Mouse (Mus musculus) ovary, postnatal 36 days (tissue): ENCODE results near the gene Mrpl58.
"Not testable (repeated sequence)": the region's sequence is repeated elsewhere in the genome, so short reads cannot be mapped to it uniquely, and the experiment has no call there.

Experiments
- DNase-seq: peaks from one replicate; pipeline ENCODE4 v3.0.0; 2022; ENCODE audit warnings: low spot score, mixed read lengths

Mrpl58 gene

GRCm38 (mm10) chr11:115427482-115428331 lies 24.2 kb downstream of the Mrpl58 start:
- peak; percentile 51 for DNase-seq

DNA sequence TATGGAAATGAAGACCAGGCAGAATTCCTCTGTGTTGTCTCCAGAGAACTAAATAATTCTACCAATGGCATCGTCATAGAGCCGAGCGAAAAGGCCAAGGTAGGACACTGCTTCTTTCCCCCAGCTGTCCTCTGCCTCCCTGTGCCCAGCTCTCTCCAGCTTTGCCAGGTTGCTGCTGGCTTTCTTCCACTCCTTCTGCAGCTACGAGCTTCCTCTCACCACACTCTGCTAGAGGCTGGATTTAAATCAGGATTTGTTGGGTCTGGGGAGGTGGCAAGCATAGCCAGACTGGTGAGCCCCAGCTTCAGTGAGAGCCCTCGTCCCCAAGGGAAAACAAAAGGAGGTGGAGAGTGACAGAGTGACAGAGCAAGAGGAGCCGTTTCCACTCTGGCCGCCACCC lies 25.8 kb downstream of the Mrpl58 start:
- no peak for DNase-seq

DNA sequence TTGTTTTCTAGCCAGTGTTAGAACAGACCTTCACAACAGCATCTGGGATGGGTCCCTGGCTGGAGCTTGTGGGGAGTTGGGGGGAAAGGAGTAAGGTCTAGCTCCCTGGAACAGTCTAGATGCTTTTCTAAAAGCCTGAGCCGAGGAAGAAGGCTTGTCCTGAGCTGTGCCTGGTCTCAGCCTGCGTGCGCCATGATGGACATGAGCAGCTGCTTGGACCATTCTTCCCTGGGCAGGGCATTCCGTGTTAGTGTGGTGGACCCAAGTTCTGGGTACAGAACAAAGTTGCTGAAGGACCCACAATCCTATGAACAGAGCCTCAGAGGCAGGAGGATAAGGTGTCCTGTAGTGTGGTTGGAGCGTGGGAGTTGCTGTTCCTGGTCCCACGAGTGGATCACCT lies 27.0 kb downstream of the Mrpl58 start:
- DNase-seq, result no peak

- no peak for DNase-seq
Observed at GRCm38 (mm10) chr11:115432814-115433213, 29.3 kb downstream of the Mrpl58 start.

DNA sequence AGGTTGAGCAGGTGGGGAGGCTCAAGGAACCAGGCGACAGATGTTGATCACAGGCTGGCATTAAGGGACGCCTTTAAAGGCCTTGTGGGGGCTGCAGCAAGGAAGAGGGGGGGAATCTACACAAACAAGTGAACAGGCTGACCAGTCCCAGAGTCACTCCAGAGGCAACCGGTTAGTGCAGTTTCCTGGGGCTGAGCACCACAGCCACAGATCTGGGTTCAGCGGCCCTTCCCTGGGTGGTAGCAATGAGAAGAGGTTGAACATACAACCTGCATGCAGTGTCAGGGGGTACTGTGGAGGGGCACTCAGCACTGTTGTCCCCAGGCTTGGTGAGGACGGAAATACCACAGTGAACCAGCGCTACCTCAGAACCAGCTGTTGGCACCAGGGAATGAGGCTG lies 29.8 kb downstream of the Mrpl58 start:
- no peak for DNase-seq

DNA sequence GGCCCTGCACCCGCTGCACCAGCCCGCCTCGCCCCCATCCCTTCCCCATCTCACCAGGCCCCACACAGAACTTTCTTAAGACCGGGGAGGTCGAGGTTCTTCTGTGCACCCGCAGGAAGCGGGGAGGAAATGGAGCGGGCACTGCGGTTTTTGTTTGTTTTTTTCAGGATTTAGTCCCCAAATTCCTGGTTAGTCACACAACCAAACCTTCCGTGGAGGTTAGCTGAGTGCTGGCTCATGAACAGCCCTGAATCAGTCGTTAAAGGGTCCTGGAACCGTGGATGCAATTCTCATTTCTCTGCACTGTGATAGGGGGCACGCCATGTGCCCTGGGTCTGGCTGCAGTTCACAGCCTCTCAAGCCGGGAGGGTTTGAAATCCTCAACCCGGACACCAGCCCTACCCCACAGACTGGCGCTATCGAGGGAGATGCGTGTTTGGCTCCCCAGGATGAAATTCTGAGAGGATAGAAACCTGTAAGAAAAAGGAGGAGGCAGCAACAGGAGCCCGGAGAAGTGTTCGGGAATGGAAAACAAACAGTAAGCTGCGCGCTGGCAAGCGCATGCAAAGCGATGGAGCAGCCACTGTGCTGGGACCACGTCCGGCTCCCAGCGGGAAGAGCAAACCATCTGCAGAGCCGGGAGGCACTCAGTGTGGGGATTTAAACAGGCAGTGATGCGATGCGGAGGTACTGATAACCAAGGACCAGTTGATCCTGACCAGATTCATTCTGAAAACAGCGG lies 32.2 kb downstream of the Mrpl58 start:
- DNase-seq, result no peak

DNA sequence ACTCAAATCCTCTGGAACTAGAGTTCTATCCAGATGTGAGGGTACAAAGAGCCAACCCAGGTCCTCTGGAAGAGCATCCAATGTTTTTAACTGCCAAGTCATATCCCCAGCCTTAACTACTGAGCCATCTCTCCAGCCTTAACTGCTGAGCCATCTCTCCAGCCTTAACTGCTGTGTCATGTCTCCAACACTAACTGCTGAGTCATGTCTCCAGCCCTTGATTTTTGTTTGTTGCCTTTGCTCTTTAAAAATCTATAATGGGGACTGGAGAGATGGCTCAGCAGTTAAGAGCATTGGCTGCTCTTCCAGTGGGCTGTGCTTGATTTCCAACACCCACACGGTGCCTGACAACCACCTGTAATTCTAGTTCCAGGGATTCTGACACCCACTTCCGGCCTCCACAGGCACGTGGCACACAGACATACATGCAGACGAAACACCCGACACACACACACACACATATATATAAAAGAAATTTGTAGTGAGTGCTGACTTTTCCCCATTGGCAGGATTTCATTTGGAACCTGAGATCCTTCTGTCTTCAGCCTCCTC lies 34.1 kb downstream of the Mrpl58 start:
- no peak for DNase-seq

DNA sequence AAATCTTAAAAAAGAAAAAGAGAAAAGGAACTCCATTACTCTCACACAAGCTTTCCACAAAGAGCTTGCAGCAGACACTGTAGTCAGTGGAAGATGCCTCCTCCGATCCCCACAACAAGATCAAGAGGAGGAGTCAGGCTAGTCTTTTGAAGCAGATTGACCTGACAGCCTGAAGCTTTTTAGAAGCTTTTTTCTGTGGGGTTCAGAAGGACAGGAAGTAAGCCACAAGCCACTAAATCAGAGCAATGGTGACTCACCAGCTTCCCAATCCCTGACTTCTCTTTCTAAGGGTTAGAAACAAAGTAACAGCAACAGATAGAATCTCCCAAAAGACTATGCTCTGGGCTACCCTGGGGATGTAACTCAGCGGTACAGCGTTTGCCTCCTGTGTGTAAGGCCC lies 35.8 kb downstream of the Mrpl58 start:
- DNase-seq, result no peak

DNA sequence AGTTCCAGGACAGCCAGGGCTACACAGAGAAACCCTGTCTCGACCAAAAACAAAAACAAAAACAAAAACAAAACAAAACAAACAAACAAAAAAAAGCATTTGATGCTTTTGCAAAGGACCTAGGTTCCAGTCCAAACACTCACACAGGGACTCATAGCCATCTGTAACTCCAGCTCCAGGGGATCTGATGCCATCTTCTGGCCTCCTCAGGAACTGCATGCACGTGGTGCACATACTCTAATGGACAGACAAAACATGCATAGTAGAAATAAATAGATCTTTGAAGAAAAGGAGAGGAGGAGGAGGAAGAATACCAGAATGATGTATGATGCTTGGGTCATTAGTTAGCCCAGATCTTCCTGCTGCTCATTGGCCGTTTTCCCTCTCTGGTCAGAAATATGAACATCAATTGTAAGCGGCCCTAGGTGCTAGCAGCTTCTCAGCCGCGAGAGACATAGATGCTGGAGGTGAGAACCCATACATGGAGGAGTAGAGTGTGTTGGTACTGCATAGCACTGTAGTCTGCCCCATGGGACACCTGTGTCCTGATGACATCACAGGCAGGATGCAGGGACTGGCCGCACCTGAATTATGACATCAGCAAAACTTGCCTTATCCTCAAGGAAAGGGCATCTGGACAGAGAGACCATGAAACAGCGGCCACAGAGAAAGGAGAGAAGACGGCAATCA lies 36.5 kb downstream of the Mrpl58 start, which contains the start of gene Trim80:
Gene Trim80, plus strand, starts transcription at position 640 of the 690 bp plus-strand sequence.
- no peak for DNase-seq

GRCm38 (mm10) chr11:115441417-115441816 lies 37.9 kb downstream of the Mrpl58 start:
- DNase-seq, result no peak

- no peak for DNase-seq
Observed at GRCm38 (mm10) chr11:115446906-115447305, 43.4 kb downstream of the Mrpl58 start.

DNA sequence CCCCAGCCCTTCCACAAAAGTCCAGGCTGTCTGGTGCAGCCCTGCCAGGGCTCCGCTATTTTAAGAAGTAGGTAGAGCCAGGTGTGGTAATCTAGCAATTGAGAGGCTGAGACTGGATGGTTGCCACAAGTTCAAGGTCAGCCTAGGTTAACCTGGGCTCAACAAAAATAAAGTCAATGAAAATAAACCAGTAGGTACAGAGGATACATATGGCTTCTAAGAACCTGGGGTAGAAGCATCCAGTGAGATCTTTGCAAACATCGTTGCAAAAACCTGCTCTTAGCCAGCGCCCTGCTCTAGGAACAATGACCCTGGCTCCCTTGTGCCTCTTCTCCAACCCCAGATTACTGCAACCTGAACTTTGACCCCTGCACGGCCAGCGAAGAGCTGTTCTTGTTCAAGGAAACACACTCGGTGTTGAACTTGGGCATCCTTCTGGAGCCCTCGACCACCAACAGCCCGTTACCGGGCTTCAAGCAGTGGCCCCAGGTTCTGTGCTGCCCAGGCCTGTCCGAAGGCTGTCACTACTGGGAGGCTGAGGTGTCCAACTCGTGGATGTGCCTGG lies 43.9 kb downstream of the Mrpl58 start:
- no peak for DNase-seq

DNA sequence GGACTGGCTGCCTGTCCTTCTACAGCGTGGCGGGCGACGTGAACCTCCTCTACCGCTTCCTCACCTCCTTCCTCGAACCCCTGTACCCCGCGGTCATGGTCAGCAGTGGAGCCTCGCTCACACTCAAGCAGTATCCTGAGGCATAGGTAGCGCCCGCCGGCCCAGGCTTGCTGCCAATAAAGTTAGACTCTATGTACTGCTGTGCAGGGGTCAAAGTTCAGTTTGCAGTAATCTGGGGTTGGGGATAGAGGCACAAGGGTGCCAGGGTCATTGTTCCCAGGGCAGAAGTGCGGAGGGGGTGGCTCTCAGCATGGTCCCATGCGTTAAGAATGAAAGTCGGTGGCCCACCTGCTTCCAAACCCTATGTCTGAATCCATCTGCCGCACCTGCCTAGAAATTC lies 44.5 kb downstream of the Mrpl58 start:
- DNase-seq, result no peak

DNA sequence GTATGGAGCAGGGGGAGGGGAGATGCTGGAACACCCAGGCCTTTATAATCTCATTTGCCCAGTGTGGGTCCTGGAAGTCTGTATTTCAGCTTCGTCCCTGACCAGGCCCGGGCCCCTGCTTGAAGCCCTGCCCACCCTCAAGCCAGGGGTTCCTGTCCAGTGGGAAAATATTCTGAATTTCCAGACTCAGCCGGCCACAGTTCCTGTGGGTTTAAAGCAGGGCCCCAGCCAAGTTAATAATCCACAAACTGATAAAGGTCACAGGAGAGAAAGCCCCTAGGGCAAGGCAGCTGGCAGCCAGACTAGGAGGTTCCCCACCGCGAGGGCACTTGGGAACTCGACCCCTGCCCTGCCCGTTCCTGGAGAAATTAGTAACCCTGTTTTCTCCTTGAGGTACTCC lies 45.4 kb downstream of the Mrpl58 start:
- no peak for DNase-seq

- DNase-seq, result no peak
Observed at GRCm38 (mm10) chr11:115450176-115450575, 46.6 kb downstream of the Mrpl58 start.

DNA sequence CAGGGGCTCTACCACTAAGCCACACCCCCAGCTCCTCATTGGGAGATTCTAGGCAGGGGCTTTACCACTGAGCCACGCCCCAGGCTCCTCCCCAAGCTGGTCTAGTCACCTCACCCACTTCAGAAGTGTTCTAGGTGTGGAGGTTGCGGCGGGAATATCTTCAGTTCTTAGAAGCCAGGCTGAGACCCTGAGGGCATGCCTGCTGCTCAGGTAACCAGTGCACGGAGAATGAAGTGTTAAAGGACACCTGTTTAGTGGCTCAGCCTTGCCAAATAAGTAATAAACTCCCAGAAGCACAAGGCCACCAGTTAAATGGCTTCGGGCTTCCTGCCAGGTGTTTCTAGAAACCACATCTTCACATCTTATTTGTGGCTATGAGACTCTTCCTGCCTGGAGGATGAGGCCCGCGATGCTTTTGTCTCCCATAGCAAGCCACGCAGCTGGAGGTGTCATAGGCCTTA lies 48.3 kb downstream of the Mrpl58 start:
- DNase-seq, result no peak

DNA sequence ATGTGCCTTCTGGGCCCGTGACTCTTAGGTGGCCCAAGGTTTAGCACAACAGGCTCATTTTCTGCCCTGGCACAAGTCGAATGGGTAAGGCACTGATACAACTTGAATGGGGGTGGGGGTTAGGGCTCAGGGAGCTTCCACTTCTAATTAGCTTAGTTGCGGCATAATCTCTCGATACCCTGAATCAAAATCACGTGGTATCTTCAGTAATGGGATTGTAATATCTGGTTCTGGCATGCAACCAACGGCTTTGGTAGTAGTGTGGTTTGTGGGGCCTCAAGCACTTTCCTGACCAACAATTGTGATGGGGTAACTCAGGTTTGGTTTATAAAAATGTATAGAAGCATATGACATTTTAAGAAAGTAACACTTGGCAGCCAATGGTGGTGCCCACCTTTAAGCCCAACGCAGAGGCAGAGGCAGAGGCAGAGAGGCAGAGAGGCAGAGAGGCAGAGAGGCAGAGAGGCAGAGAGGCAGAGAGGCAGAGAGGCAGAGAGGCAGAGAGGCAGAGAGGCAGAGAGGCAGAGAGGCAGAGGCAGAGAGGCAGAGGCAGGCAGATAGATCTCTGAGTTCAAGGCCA lies 48.8 kb downstream of the Mrpl58 start:
- no peak for DNase-seq

DNA sequence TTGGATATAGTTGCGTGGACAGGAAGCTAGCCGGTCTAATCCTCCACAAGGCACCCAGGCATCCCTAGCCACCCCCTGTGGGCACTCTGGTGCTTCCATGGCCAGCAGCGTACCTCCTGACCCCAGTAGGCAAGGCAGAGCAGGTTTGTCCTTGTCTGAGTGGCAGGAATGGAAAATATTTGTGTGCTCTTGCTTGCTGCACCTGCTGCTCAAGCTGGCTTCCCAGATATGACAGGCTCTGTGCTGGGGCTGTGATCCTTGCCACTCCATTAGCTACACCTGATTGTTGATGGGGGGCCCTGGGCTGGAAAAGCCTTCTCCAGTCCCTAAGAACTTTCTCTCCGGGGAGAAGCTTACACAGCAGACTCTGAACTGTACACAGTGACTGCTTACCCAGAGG lies 49.8 kb downstream of the Mrpl58 start:
- no peak for DNase-seq

DNA sequence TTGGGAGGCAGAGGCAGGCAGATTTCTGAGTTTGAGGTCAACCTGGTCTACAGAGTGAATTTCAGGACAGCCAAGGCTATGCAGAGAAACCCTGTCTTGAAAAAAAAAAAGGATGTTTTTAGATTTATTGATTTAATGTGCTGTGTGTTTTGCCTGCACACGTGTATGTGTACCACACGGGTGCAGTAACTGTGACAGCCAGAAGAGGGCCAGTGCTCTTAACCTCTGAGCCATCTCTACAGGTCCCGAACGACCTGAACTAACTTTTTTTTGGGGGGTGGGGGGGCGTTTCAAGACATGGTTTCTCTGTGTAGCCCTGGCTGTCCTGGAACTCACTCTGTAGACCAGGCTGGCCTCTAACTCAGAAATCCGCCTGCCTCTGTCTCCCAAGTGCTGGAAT lies 51.3 kb downstream of the Mrpl58 start:
- not testable (repeated sequence) for DNase-seq

GRCm38 (mm10) chr11:115455619-115456018 lies 52.1 kb downstream of the Mrpl58 start:
- DNase-seq, result no peak

- DNase-seq, result no peak
Observed at GRCm38 (mm10) chr11:115456182-115456581, 52.6 kb downstream of the Mrpl58 start.

GRCm38 (mm10) chr11:115457405-115457804 lies 53.9 kb downstream of the Mrpl58 start:
- no peak for DNase-seq
